Mouse (Mus musculus) ES-Bruce4 (cell line): ENCODE data around the gene Wnt10b.

Source experiments
- CTCF ChIP-seq: IDR thresholded peaks from one replicate; pipeline ENCODE4 v1.8.1; 2011; ENCODE audit warnings: low read depth, low read length
- POLR2A ChIP-seq: IDR thresholded peaks from one replicate; pipeline ENCODE4 v1.8.1; 2011; ENCODE audit warnings: low read length; ENCODE audit not compliant: insufficient read depth

DNA sequence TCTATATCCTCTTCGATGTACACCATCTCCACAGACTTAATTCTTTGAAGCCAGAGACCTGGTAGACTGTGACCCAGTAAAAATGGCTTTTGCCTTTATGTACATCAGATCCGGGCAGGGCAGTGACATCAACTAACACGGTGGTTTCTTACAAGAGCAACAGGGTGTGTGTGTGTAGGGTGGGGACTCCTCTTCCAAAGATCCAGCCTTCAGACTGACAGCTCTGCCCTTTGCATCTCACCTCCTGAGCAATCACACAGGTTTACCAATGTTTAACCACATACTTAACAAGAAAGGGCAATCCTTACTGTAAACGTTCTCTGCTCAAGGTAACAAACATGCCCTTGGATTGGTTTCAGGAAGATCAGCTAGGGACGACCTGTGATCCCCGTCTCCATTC, 30.7 kb downstream of the Wnt10b start:
- TF ChIP-seq CTCF: no peak
- no peak for TF ChIP-seq POLR2A
